Mouse (Mus musculus): ENCODE measurements at regions not wholly inside any gene's neighbourhood (a gene's known extent, or its start where the extent isn't known, plus 50 kb on each side); places are given as distances from the start of the nearest gene placed in this dataset.

DNA sequence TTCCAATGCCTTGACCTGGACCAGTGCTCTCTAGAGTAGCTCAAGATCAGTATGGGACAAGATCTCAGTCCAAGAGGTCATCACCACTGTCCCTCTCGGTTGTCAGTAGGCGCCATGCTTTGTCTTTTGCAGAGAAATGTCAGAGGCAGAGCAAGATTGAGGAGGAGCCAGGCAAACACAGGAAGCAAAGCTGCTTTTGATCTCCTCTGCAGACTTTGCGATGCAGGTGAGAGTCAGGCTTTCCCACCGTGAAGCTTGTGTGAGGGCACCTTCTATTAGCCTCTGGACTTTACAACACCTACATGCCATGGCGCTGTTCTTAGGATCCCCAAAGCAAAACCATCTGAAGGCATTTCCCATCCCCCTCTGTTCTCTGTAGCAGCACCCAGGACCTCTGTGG, 68.0 kb upstream of the Ppm1b start:
- TF ChIP-seq POLR2A (IDR thresholded peaks at IDR 0.05; ENCODE audit: borderline replicate concordance, control insufficient read depth, low read depth, low read length) (no peak), CTCF (IDR thresholded peaks at IDR 0.05; ENCODE audit: control insufficient read depth, insufficient read depth, low read length) (no peak)
